Mouse (Mus musculus): ENCODE results near the gene Mtf2.

DNA sequence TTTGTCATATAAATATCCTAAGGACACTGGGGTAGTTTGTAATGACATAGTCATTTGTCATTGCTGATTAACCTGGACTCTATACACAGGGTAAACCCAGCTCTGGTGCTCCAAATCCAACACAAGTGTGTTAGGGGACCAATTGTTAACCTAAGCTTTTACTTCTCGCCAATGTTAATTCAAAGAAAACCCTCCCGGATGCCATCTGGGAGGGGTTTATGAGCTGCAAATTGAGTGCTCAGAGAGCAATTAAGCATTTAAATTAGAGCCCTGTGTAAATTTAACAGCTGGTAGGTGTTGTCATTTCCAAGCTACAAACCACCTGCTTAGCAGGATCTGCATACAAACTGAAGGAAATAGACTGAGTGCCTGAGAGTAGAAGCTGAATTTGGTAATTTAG, 30.0 kb upstream of the Mtf2 start:
- no peak for TF ChIP-seq CTCF (IDR thresholded peaks at IDR 0.05; ENCODE audit: borderline replicate concordance, extremely low read depth, insufficient read depth, insufficient read length)
- TF ChIP-seq POLR2A (IDR thresholded peaks at IDR 0.05; ENCODE audit: borderline replicate concordance, extremely low read depth, insufficient read depth, insufficient read length, poor library complexity, severe bottlenecking) = no peak

Measured in brain, embryonic 14.5 days (tissue).